Mouse (Mus musculus): ENCODE data around the gene Mrps2. TPM values are rescaled to one million over a fixed set of nuclear protein-coding genes. Genes with fewer than 3 reads are reported as not detected.

The Mrps2 gene
- 71.5 and 85.2 TPM in 2 replicates for polyA plus RNA-seq (2012; ENCODE audit: insufficient read depth, insufficient read length, missing spikeins)

DNA sequence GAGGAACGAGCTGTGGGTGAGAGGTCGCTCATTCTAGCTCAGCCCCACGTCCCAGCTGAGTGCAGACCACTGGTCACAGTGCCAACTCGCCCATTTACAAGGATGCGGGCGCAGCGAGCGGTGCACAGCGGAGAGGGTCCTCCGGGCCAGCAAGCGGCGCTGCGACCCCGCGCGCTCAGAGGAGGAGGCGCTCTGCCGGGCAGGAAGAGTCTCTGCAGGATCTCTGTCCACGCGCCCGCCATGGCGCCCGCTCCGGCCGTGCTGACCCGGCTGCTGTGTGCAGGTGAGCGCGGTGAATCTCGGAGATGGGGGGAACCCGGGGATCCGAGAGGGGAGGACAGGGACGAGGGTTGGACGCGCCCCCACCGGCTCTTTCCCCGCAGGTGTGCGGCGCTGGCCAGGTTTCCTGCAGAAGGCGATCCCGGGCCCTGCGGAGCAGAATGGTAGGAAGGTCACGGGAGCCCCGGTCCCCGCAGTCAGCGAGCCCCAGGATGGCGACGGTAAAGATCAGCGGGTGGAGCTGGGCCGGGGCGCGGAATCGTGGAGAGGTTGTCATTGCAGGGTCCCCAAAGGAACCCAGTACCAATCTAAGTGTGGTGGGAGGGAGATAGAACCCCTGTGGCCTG lies at the start of gene Mrps2:
Mrps2 (plus strand) TSS at position 207 of the 626 bp plus-strand sequence.
- peak within 1 kb of the TSS; percentile 97 for H3K4me3 ChIP-seq (ENCODE audit: insufficient read depth, low read depth, low read length)
- peaks cover 6% of the 10 kb centered on the region for H3K4me1 ChIP-seq (ENCODE audit: control insufficient read depth, insufficient read depth, insufficient read length, low read length)
- peak within 1 kb of the TSS; percentile 68 for H3K27ac ChIP-seq (replicated peaks; ENCODE audit: low read depth, low read length)

DNA sequence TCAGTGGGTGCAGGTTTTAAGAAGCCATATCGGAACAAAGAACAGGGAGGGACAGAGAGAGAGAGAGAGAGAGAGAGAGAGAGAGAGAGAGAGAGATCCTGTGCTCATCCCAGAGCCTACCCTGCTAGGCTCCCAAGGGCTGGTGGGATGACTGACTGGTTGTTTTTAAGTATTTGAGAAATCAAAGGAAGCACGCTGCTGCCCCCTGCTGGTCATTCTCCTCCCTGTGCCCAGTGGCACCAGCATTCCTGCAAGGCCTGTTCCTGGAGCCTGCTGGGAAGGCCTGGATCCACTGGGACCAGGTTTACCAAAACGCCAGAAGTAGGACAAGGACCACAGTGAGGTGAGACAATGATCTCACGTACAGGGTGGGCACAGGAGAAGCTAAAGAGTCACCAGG lies 48.0 kb upstream of the Mrps2 start:
- Histone ChIP-seq H3K4me1 (ENCODE audit: control insufficient read depth, insufficient read depth, insufficient read length, low read length) (no peaks in the 10 kb centered on the region), H3K4me3 (ENCODE audit: insufficient read depth, low read depth, low read length) (no peak overlapping the region), H3K27ac (replicated peaks; ENCODE audit: low read depth, low read length) (no peak overlapping the region)

DNA sequence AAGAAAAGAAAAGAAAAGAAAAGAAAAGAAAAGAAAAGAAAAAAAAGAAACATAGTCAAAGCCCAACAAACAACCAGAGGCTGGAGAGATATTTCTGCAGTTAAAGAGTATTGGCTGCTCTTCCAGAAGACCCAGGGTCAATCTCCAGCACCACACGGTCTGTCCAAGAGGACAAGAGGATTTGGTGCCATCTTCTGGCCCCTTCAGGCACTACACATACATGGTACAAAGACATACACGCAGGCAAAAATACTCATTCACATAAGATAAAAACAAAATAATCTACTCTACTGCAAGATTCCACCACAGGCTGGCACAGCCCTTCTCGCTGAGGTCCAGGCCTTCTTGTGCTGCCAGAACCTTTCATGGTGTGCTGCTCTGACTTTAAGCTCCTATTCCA lies 44.7 kb upstream of the Mrps2 start:
- no peaks in the 10 kb centered on the region for H3K4me1 ChIP-seq (ENCODE audit: control insufficient read depth, insufficient read depth, insufficient read length, low read length)
- no peak overlapping the region for H3K4me3 ChIP-seq (ENCODE audit: insufficient read depth, low read depth, low read length)
- H3K27ac ChIP-seq (replicated peaks; ENCODE audit: low read depth, low read length): no peak overlapping the region

DNA sequence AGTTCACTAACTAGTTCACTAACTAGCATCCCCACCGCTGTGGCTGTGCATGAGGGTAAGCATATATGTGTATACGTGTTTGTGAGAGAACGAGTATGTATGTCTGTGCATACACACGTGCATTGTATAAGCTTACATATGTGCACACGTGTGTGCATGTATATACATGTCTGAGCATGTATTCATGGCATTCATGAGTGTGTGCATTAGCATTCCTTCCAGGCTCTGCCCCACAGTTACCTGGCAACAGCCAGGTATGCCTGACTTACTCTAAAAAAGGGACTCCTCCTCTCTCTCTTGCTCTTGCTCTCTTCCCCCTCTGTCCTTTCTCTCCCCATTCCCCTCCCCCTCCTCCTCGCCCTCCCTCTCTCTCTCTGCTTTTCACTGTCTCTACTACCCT lies 40.6 kb upstream of the Mrps2 start:
- Histone ChIP-seq H3K27ac (replicated peaks; ENCODE audit: low read depth, low read length) (no peak overlapping the region), H3K4me3 (ENCODE audit: insufficient read depth, low read depth, low read length) (no peak overlapping the region), H3K4me1 (ENCODE audit: control insufficient read depth, insufficient read depth, insufficient read length, low read length) (no peaks in the 10 kb centered on the region)

DNA sequence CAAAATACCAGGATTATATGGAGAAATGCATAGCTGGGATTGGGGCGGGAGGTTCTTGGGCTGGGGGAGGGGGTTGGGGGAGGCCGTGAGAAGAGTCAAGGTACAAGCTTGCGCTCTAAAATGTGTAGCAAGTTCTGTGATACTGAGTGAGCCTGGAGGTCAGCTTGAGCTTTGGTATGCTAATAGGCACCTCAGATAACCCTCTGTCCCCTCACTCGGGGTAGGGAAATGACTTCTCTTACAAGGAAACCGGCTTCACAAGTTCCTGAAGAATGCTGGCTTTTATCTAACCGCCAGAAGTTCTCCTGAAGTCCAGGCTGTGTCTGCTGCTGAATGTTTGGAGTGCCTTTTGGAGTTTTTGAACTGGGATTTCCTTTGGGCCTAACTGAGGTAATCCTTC lies 37.0 kb upstream of the Mrps2 start:
- no peak overlapping the region for H3K4me3 ChIP-seq (ENCODE audit: insufficient read depth, low read depth, low read length)
- no peak overlapping the region for H3K27ac ChIP-seq (replicated peaks; ENCODE audit: low read depth, low read length)
- no peaks in the 10 kb centered on the region for H3K4me1 ChIP-seq (ENCODE audit: control insufficient read depth, insufficient read depth, insufficient read length, low read length)

DNA sequence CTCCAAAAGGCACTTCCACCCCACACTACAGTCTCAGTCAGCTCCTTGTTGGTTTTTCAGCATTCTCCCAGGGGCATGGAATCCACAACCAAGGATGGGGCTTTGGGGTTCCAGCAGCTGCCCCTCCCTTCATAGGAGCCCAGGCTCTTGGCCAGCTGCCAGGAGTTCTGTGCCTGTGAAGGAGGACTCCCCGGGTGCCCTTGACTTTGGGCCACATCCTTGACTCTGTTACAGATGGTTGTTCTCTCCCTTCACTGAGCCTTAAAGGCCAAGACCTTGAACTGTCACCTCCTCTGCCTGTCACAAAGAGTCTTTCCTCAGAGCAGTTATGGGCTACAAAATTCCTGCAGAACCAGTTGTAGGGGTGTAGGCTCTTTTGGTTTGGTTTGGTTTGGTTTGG lies 35.1 kb upstream of the Mrps2 start:
- Histone ChIP-seq H3K4me3 (ENCODE audit: insufficient read depth, low read depth, low read length) (no peak overlapping the region), H3K4me1 (ENCODE audit: control insufficient read depth, insufficient read depth, insufficient read length, low read length) (no peaks in the 10 kb centered on the region), H3K27ac (replicated peaks; ENCODE audit: low read depth, low read length) (no peak overlapping the region)

DNA sequence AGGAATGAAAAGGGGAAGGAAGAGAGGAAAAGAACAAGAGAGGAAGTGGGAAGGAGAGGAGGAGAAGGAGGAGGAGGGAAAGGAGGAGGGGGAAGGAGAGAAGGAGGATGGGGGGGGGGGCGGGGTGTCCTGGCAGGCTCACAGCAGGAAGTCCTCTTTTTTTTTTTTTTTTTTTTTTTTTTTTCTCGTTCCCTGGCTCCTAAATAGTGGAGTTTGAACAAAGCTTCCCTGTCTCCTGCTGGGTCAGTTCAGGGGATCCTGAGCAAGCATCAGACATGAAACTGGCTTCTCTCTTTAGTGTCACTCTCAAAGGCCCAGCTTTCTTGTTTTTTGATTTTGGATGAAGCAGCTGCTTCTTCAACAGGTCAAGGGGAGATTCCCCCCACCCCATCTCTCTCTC lies 34.4 kb upstream of the Mrps2 start:
- Histone ChIP-seq H3K27ac (replicated peaks; ENCODE audit: low read depth, low read length) (no peak overlapping the region), H3K4me3 (ENCODE audit: insufficient read depth, low read depth, low read length) (no peak overlapping the region), H3K4me1 (ENCODE audit: control insufficient read depth, insufficient read depth, insufficient read length, low read length) (no peaks in the 10 kb centered on the region)

DNA sequence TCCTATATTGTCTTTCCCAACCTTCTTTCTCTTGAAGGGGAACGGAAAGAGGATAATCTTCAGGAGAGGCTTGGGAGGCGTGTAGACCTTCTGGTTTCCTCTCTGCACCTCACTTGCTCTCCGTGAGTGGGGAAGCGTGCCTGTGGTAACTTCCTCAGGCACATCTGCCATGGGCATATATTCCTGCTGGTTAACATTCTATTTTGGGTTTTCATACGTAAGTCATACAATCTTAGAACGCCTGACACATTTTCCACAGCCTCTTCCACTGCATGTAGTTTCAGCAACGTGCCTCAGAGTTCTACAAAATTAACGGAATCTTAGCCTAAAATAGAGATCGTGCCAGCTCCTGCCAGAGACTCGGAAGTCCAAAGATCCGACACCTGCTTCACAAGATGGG lies 32.5 kb upstream of the Mrps2 start:
- Histone ChIP-seq H3K4me1 (ENCODE audit: control insufficient read depth, insufficient read depth, insufficient read length, low read length) (no peaks in the 10 kb centered on the region), H3K4me3 (ENCODE audit: insufficient read depth, low read depth, low read length) (no peak overlapping the region), H3K27ac (replicated peaks; ENCODE audit: low read depth, low read length) (no peak overlapping the region)

DNA sequence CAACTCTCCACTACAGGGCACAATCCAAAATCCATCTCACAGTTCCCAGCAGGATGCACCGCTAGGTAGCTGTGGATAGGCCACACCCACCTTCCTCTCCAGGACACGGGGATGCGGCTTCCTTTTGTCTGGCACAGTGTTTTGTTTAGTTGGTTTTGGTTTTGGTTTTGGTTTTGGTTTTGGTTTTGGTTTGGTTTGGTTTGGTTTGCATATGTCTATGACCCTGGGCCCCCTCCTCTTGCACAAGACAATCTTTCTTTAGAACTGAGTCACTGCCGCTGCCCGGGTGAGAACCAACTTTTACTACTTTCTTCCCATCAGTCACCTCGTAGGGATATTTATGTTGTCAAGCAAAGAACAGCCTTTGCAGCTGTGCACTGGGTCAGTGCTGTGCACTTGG lies 27.0 kb upstream of the Mrps2 start:
- Histone ChIP-seq H3K4me1 (ENCODE audit: control insufficient read depth, insufficient read depth, insufficient read length, low read length) (no peaks in the 10 kb centered on the region), H3K27ac (replicated peaks; ENCODE audit: low read depth, low read length) (no peak overlapping the region), H3K4me3 (ENCODE audit: insufficient read depth, low read depth, low read length) (no peak overlapping the region)

DNA sequence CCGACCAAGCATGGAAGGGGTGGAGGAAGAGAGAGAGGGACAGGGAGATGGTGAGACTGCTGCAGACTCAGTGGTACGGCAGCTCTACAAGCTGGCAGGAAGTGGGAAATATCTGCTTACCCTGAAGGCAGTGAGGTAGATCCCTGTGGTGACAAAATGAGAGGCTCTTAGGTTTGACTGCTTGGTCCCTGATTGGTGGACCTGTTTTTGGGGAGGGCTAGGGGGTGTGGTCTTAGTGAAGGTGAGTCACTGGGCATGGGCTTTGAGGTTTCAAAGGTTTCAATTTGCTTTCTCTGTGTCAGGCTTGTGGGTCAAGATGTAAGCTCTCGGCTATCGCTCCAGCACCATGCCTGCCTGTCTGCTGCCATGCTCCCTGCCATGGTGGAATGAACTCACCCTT lies 22.8 kb upstream of the Mrps2 start:
- no peaks in the 10 kb centered on the region for H3K4me1 ChIP-seq (ENCODE audit: control insufficient read depth, insufficient read depth, insufficient read length, low read length)
- no peak overlapping the region for H3K27ac ChIP-seq (replicated peaks; ENCODE audit: low read depth, low read length)
- no peak overlapping the region for H3K4me3 ChIP-seq (ENCODE audit: insufficient read depth, low read depth, low read length)

DNA sequence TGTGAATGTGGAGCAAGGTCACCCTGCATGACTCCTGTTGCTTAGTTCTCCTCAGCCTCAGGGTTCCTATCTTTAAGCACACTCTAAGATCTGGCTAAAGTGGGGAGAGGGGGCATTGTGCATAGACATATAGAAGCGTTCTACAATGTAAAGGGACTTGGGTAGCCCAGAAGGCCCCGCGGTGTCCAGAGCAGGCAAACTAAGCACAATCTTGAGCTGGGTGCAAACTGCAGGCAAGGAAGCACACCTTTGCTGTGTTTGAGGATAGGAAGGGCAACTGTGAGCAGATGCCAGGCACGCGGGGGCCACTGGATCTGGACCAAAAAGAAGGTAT lies 21.7 kb upstream of the Mrps2 start:
- Histone ChIP-seq H3K4me3 (ENCODE audit: insufficient read depth, low read depth, low read length) (peak overlapping the region; percentile 64), H3K27ac (replicated peaks; ENCODE audit: low read depth, low read length) (no peak overlapping the region), H3K4me1 (ENCODE audit: control insufficient read depth, insufficient read depth, insufficient read length, low read length) (no peaks in the 10 kb centered on the region)

DNA sequence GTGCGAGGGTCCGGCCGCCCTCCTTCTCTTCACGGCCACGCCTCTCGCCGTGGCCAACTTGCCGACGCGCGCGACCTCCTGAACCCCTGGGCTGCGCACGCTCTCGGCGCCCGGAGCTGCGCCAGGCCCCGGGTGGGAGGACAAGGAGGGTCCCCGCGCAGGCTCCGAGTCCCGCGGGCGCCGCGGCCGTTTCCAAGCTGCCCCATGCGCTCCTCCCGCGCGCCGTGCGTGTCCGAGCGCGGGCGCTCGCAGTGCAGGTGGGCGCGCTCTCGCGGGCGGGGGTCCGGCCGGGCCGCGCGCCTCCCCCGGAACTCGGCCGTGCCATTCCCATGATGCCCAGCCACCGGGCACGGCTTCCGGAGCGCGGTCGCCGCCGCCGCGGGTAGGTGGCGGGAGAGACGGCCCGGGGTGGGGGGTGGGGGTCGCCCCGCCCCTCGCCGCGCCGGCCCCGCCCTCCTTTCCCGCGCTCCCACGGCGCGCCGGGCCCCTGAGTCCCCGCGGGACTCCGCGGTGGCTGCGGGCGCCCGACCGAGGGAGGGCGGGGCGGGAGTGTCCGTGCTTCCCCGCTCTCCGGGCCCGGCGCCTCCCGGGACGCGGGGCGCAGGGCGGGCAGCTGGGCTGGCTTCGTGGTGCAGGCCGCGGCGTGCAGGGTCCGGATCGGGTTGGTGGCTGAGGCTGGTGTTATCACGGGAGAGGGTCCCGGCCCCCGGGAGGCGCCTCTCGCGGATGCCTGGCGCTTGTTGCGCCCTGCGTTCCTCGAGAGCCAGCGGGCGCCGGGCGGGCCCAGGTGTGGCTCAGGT lies 21.2 kb upstream of the Mrps2 start, which contains the start of gene Ppp1r26:
Ppp1r26 (plus strand) TSS at position 286 of the 800 bp plus-strand sequence.
- Histone ChIP-seq H3K27ac (replicated peaks; ENCODE audit: low read depth, low read length) (no peak within 1 kb of the TSS), H3K4me3 (ENCODE audit: insufficient read depth, low read depth, low read length) (peak within 1 kb of the TSS; percentile 64), H3K4me1 (ENCODE audit: control insufficient read depth, insufficient read depth, insufficient read length, low read length) (no peaks in the 10 kb centered on the region)

DNA sequence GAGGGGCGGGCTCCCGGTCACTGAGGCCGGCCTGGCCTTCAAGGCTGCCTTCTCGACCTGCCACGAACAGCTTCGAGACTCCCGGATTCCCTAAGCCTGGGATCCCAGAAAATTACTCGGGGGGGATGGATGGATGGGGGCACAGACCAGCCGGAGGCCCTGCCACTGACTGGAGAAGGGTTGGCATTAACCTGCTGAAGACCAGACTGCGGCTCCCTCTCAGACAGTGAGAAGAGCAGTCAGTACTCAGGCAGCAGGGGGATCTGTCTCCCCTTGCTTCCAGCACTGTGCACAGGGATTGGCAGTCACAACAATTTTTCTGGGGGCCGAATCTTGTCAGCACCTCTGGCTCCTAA lies 20.6 kb upstream of the Mrps2 start:
- Histone ChIP-seq H3K4me1 (ENCODE audit: control insufficient read depth, insufficient read depth, insufficient read length, low read length) (no peaks in the 10 kb centered on the region), H3K27ac (replicated peaks; ENCODE audit: low read depth, low read length) (no peak overlapping the region), H3K4me3 (ENCODE audit: insufficient read depth, low read depth, low read length) (peak overlapping the region; percentile 64)

DNA sequence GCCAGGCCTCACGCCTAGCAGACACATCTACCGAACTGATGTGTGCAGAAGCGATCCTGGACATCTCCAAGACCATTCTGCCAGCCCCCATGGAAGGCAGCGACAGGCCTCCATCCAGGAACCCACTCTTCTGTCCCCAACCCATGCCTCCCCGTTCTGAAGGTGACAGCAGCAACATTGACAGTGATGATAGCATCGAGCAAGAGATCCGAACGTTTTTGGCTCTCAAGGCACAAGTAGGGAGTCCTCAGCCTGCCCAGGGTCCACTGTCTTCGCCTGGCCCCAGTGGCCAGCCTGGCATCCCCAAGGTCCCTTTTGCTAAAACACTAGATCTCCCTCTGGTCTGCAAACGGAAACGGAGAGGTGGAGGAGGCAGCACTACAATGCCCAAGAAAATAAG lies 16.2 kb upstream of the Mrps2 start:
- Histone ChIP-seq H3K27ac (replicated peaks; ENCODE audit: low read depth, low read length) (no peak overlapping the region), H3K4me1 (ENCODE audit: control insufficient read depth, insufficient read depth, insufficient read length, low read length) (no peaks in the 10 kb centered on the region), H3K4me3 (ENCODE audit: insufficient read depth, low read depth, low read length) (no peak overlapping the region)

DNA sequence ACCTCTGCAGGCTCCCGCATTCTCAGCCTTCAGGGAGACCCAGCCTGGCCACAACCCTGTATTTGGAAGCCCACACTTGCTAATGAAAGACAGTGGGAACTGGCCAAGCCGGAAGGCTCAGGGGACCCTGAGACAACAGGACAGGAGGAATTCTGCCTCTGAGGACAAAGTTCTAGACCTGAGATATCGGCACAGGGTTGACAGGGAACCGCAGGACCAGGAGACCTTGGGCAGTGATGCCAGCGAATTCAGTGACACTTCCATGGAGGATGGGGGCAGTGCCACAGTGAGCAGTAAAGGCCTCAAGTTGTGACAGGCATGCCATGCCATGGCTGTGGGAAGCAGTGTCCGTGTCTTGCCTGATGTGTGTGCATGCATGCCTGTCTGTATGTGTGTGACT lies 14.3 kb upstream of the Mrps2 start:
- Histone ChIP-seq H3K27ac (replicated peaks; ENCODE audit: low read depth, low read length) (no peak overlapping the region), H3K4me1 (ENCODE audit: control insufficient read depth, insufficient read depth, insufficient read length, low read length) (no peaks in the 10 kb centered on the region)

DNA sequence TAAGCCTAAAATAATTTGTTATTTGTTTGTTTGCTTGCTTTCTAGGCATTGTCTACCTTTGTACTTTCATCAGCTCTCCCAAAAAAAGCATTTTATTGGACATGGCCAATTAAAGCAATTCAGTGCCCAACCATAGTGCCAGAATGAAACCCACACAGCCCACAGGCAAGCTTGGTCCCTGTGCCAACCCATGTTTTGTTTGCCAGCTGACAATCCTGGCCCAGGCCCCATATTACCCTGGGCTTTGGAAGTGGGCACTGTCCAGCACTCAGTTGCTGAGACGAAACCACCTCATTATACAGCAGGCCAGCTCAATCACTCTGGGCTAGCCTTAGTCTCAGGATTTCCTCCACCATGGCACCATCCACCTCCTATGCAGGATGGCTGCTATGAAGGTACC lies 11.2 kb upstream of the Mrps2 start:
- no peak overlapping the region for H3K4me3 ChIP-seq (ENCODE audit: insufficient read depth, low read depth, low read length)
- H3K27ac ChIP-seq (replicated peaks; ENCODE audit: low read depth, low read length): no peak overlapping the region
- H3K4me1 ChIP-seq (ENCODE audit: control insufficient read depth, insufficient read depth, insufficient read length, low read length): no peaks in the 10 kb centered on the region

More for the DNA sequence above, 14.3 kb upstream of the Mrps2 start:
- H3K4me3 ChIP-seq (ENCODE audit: insufficient read depth, low read depth, low read length): no peak overlapping the region
